8 mouse cellular contexts compared by ENCODE assay signal in the genomic region with DNA sequence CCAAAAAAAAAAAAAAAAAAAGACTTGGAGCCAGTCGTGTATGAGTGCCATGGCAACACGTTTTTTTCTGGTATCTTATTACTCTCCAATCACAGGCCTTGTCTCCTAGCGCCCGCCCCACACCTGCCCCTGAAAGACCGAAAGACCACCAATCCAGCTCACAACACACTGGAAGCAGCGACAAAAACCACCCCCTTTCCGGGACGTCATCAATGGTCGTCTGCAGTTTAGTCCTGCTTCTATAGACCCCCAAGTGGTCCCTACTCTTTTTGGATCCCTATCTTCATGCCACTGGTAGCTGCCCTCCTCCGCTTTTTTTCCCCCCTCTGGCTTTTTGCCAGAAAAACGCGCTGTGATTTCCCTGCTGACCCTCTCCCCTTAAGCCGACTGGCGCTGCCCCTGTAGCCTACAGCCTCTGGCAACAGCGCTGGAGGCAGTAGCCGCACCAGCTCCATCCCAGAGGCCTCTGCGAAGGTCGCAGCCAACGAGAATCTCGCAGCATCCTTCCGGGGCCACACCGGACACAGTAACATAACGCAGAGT. TPM values are rescaled to one million over a fixed set of nuclear protein-coding genes. Genes with fewer than 3 reads are reported as not detected.
DNase-seq lines count a peak whose midpoint lies in the region; ATAC-seq and TF ChIP-seq lines count a peak whose summit lies in the region.

No protein-coding gene starts in this region.

- no peak for TF ChIP-seq EP300 in liver, embryonic 14.5 days (IDR thresholded peaks at IDR 0.05; ENCODE audit: low read depth)

- H3K4me3 ChIP-seq in kidney, embryonic 15.5 days (replicated peaks), result peak overlapping the region; percentile 46
- H3K4me3 ChIP-seq in forebrain, embryonic 10.5 days, result peak overlapping the region; percentile 53
- H3K4me3 ChIP-seq in intestine, postnatal 0 days (ENCODE audit: low read depth, low read length), result peak overlapping the region; percentile 9; the same call in 1 of the 2 replicates
- H3K4me3 ChIP-seq in liver, embryonic 14.5 days (ENCODE audit: insufficient read depth in 1 of 2, low read depth in 2 of 2, low read length in 2 of 2), result 0 out of 4 replicates have a peak overlapping the region, but pooled peaks of 1 of the 2 experiments have one; percentile 10

- H3K9ac ChIP-seq in kidney, embryonic 15.5 days, result no peak overlapping the region
- H3K9ac ChIP-seq in intestine, postnatal 0 days (ENCODE audit: low read depth, low read length), result no peak overlapping the region
- no peak overlapping the region for H3K9ac ChIP-seq in liver, embryonic 14.5 days (replicated peaks)

- H3K9me3 ChIP-seq in kidney, embryonic 15.5 days (replicated peaks), result no peaks in the 10 kb centered on the region
- H3K9me3 ChIP-seq in forebrain, embryonic 10.5 days, result no peaks in the 10 kb centered on the region
- no peaks in the 10 kb centered on the region for H3K9me3 ChIP-seq in intestine, postnatal 0 days (ENCODE audit: control insufficient read depth)
- no peaks in the 10 kb centered on the region for H3K9me3 ChIP-seq in liver, embryonic 14.5 days (ENCODE audit: control insufficient read depth, low read length)

- 22% methylated on average over 23 of the region's 23 CpGs for WGBS in kidney, embryonic 15.5 days
- 23% methylated on average over 23 of the region's 23 CpGs for WGBS in forebrain, embryonic 10.5 days
- WGBS in intestine, postnatal 0 days, result 28% methylated on average over 23 of the region's 23 CpGs
- 17% methylated on average over 23 of the region's 23 CpGs for WGBS in liver, embryonic 14.5 days (ENCODE audit: insufficient replicate concordance)

- no peak for DNase-seq in kidney, postnatal 36 days
- DNase-seq in brain, embryonic 14.5 days (ENCODE audit: low read depth), result peak; percentile 98
- peak; percentile 75 for DNase-seq in forebrain, embryonic 10.5 days (ENCODE audit: extremely low spot score, low spot score)
- no peak for DNase-seq in liver, embryonic 14.5 days (ENCODE audit: low read depth in 3 of 3, low spot score in 3 of 3)
- DNase-seq in right cerebral cortex, postnatal 25 days, result peak; percentile 78

- peak; percentile 17; the same call in 1 of the 2 replicates for TF ChIP-seq POLR2A in brain, embryonic 14.5 days (IDR thresholded peaks at IDR 0.05; ENCODE audit: borderline replicate concordance, extremely low read depth, insufficient read depth, insufficient read length, poor library complexity, severe bottlenecking)

- no peaks in the 10 kb centered on the region for H3K4me1 ChIP-seq in kidney, embryonic 15.5 days
- H3K4me1 ChIP-seq in forebrain, embryonic 10.5 days, result no peaks in the 10 kb centered on the region
- H3K4me1 ChIP-seq in intestine, postnatal 0 days (replicated peaks; ENCODE audit: control insufficient read depth, insufficient read depth, low read length), result no peaks in the 10 kb centered on the region
- no peaks in the 10 kb centered on the region for H3K4me1 ChIP-seq in liver, embryonic 14.5 days (replicated peaks; ENCODE audit: control insufficient read depth in 2 of 2, insufficient read depth in 2 of 2, low read length in 1 of 2)

- H3K27me3 ChIP-seq in kidney, embryonic 15.5 days, result peaks cover 47% of the 10 kb centered on the region
- peaks cover 46% of the 10 kb centered on the region for H3K27me3 ChIP-seq in forebrain, embryonic 10.5 days (ENCODE audit: poor library complexity, severe bottlenecking)
- no peaks in the 10 kb centered on the region for H3K27me3 ChIP-seq in intestine, postnatal 0 days (replicated peaks; ENCODE audit: control insufficient read depth, insufficient read depth, low read length)
- no peaks in the 10 kb centered on the region for H3K27me3 ChIP-seq in liver, embryonic 14.5 days (ENCODE audit: control insufficient read depth, insufficient read depth, low read length)

- no peak overlapping the region for H3K27ac ChIP-seq in kidney, embryonic 15.5 days
- H3K27ac ChIP-seq in forebrain, embryonic 10.5 days, result peak overlapping the region; percentile 84
- H3K27ac ChIP-seq in intestine, postnatal 0 days (ENCODE audit: low read depth, low read length), result no peak overlapping the region
- no peak overlapping the region for H3K27ac ChIP-seq in liver, embryonic 14.5 days

- peak overlapping the region; percentile 67 for H3K4me2 ChIP-seq in kidney, embryonic 15.5 days
- peak overlapping the region; percentile 43 for H3K4me2 ChIP-seq in intestine, postnatal 0 days (replicated peaks; ENCODE audit: low read depth)
- H3K4me2 ChIP-seq in liver, embryonic 14.5 days (ENCODE audit: low read depth), result 0 out of 2 replicates have a peak overlapping the region, but pooled peaks have one; percentile 31

- no peak for TF ChIP-seq CTCF in brain, embryonic 14.5 days (IDR thresholded peaks at IDR 0.05; ENCODE audit: borderline replicate concordance, extremely low read depth, insufficient read depth, insufficient read length)
- TF ChIP-seq CTCF in intestine, postnatal 0 days (IDR thresholded peaks at IDR 0.05; ENCODE audit: low read depth), result no peak
- TF ChIP-seq CTCF in liver, embryonic 14.5 days (IDR thresholded peaks at IDR 0.05; ENCODE audit: low read depth), result no peak

- ATAC-seq in kidney, embryonic 15.5 days (replicated peaks; ENCODE audit: low FRiP score), result peak; percentile 98
- no peak for ATAC-seq in intestine, postnatal 0 days
- ATAC-seq in liver, embryonic 14.5 days (ENCODE audit: insufficient read depth), result no peak
- ATAC-seq in granulocyte monocyte progenitor cell, adult 5-6 weeks (replicated peaks; ENCODE audit: poor library complexity, severe bottlenecking), result no peak

- H3K36me3 ChIP-seq in kidney, embryonic 15.5 days, result no peaks in the 10 kb centered on the region
- no peaks in the 10 kb centered on the region for H3K36me3 ChIP-seq in forebrain, embryonic 10.5 days (replicated peaks)
- H3K36me3 ChIP-seq in intestine, postnatal 0 days (ENCODE audit: control insufficient read depth, insufficient read depth), result no peaks in the 10 kb centered on the region
- no peaks in the 10 kb centered on the region for H3K36me3 ChIP-seq in liver, embryonic 14.5 days (replicated peaks; ENCODE audit: control insufficient read depth, insufficient read depth, low read depth)

RNA-seq across cellular contexts. Expression of gene Bex4, which starts 23.3 kb away (rescaled TPM):
- polyA plus RNA-seq in kidney, embryonic 15.5 days (2015; fragmentation: Nextera tagmentation; extraction: Ambion mirVana), result 62.7 and 66.2 TPM in 2 replicates
- 64.7 and 73.7 TPM in 2 replicates for polyA plus RNA-seq in brain, embryonic 14.5 days (2012; rRNA removed)
- polyA plus RNA-seq in forebrain, embryonic 10.5 days (2016; fragmentation: Nextera tagmentation; extraction: Ambion mirVana), result 125 and 128 TPM in 2 replicates
- polyA plus RNA-seq in intestine, postnatal 0 days (2015; fragmentation: Nextera tagmentation; extraction: Ambion mirVana), result 235 and 294 TPM in 2 replicates
- polyA plus RNA-seq in liver, embryonic 14.5 days (2012; rRNA removed), result 73.5 and 131 TPM in 2 replicates
- 154 and 162 TPM in 2 replicates for polyA plus RNA-seq in liver, embryonic 14.5 days (2014; fragmentation: Nextera tagmentation; extraction: Ambion mirVana)
- 3.2 TPM in 1 of 2 replicates, not detected in the other for total RNA-seq in granulocyte monocyte progenitor cell, adult 5-6 weeks (2014; fragmentation: Nextera tagmentation)
- 4.7 TPM in 1 of 2 replicates, not detected in the other for total RNA-seq in granulocyte monocyte progenitor cell, adult 5-6 weeks (2017)

RNA-seq across cellular contexts. Expression of gene Nxf3, which starts 30.4 kb away (rescaled TPM):
- not detected in 2 replicates for polyA plus RNA-seq in kidney, embryonic 15.5 days (2015; fragmentation: Nextera tagmentation; extraction: Ambion mirVana)
- polyA plus RNA-seq in brain, embryonic 14.5 days (2012; rRNA removed), result 0.07 and 0.09 TPM in 2 replicates
- not detected in 2 replicates for polyA plus RNA-seq in forebrain, embryonic 10.5 days (2016; fragmentation: Nextera tagmentation; extraction: Ambion mirVana)
- 0.22 and 0.27 TPM in 2 replicates for polyA plus RNA-seq in intestine, postnatal 0 days (2015; fragmentation: Nextera tagmentation; extraction: Ambion mirVana)
- polyA plus RNA-seq in liver, embryonic 14.5 days (2012; rRNA removed), result 0.24 and 0.39 TPM in 2 replicates
- 0.17 and 0.23 TPM in 2 replicates for polyA plus RNA-seq in liver, embryonic 14.5 days (2014; fragmentation: Nextera tagmentation; extraction: Ambion mirVana)
- total RNA-seq in granulocyte monocyte progenitor cell, adult 5-6 weeks (2014; fragmentation: Nextera tagmentation), result not detected in 2 replicates
- not detected in 2 replicates for total RNA-seq in granulocyte monocyte progenitor cell, adult 5-6 weeks (2017)

RNA-seq across cellular contexts. Expression of gene Bex2, which starts 47.5 kb away (rescaled TPM):
- 83.0 and 87.4 TPM in 2 replicates for polyA plus RNA-seq in kidney, embryonic 15.5 days (2015; fragmentation: Nextera tagmentation; extraction: Ambion mirVana)
- polyA plus RNA-seq in brain, embryonic 14.5 days (2012; rRNA removed), result 294 and 337 TPM in 2 replicates
- 288 and 293 TPM in 2 replicates for polyA plus RNA-seq in forebrain, embryonic 10.5 days (2016; fragmentation: Nextera tagmentation; extraction: Ambion mirVana)
- polyA plus RNA-seq in intestine, postnatal 0 days (2015; fragmentation: Nextera tagmentation; extraction: Ambion mirVana), result 55.0 and 58.5 TPM in 2 replicates
- polyA plus RNA-seq in liver, embryonic 14.5 days (2012; rRNA removed), result 57.1 and 93.6 TPM in 2 replicates
- 127 and 138 TPM in 2 replicates for polyA plus RNA-seq in liver, embryonic 14.5 days (2014; fragmentation: Nextera tagmentation; extraction: Ambion mirVana)
- total RNA-seq in granulocyte monocyte progenitor cell, adult 5-6 weeks (2014; fragmentation: Nextera tagmentation), result not detected in 2 replicates
- 1.1 and 1.5 TPM in 2 replicates for total RNA-seq in granulocyte monocyte progenitor cell, adult 5-6 weeks (2017)

RNA-seq across cellular contexts. Expression of gene Tceal8, which starts 56.7 kb away (rescaled TPM):
- 172 and 177 TPM in 2 replicates for polyA plus RNA-seq in kidney, embryonic 15.5 days (2015; fragmentation: Nextera tagmentation; extraction: Ambion mirVana)
- 76.5 and 80.0 TPM in 2 replicates for polyA plus RNA-seq in brain, embryonic 14.5 days (2012; rRNA removed)
- 166 and 173 TPM in 2 replicates for polyA plus RNA-seq in forebrain, embryonic 10.5 days (2016; fragmentation: Nextera tagmentation; extraction: Ambion mirVana)
- polyA plus RNA-seq in intestine, postnatal 0 days (2015; fragmentation: Nextera tagmentation; extraction: Ambion mirVana), result 239 and 262 TPM in 2 replicates
- 66.5 and 105 TPM in 2 replicates for polyA plus RNA-seq in liver, embryonic 14.5 days (2012; rRNA removed)
- 189 and 191 TPM in 2 replicates for polyA plus RNA-seq in liver, embryonic 14.5 days (2014; fragmentation: Nextera tagmentation; extraction: Ambion mirVana)
- total RNA-seq in granulocyte monocyte progenitor cell, adult 5-6 weeks (2014; fragmentation: Nextera tagmentation), result 47.6 and 82.8 TPM in 2 replicates
- 133 and 145 TPM in 2 replicates for total RNA-seq in granulocyte monocyte progenitor cell, adult 5-6 weeks (2017)

Comparison
In these comparisons a context has a peak if more than half of its experiments do, and no peak if none do; other contexts are left out.
1. DNase-seq: peak in brain, embryonic 14.5 days (single experiment), forebrain, embryonic 10.5 days (single experiment) and right cerebral cortex, postnatal 25 days (single experiment); none in kidney, postnatal 36 days (0 of 2) and liver, embryonic 14.5 days (0 of 3).
2. Peak in every context shown above with its lines, with median percentiles within 50 percentile points of each other: H3K4me2 ChIP-seq.